Mouse (Mus musculus): ENCODE data around the gene A930017K11Rik.

DNA sequence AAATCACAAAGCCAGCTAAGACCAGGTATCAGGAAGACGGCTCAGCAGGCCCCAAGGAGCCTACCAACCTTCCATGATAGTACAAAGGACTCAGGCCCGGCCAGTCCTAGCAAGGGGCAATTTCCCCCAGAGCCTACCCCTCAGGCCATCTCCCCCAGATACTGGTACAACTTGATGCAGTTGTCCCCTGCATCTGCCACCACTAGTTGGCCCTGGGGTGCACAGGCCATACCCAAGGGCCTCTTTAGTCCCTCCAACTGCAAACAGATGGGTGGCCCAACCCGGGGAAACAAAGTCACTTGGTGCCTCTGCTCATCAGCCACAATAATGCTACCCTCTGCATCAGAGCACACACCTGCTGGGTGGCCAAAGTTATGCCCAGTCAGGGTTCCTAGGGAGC, 9.1 kb downstream of the A930017K11Rik start:
- no peak for TF ChIP-seq GATA1 (IDR thresholded peaks at IDR 0.05; ENCODE audit: borderline replicate concordance, low read length)
- TF ChIP-seq FLI1 (IDR thresholded peaks at IDR 0.05; ENCODE audit: low read length), result no peak

Measured in megakaryocyte, embryonic 14.5 days (primary cell).